Mouse (Mus musculus) megakaryocyte, embryonic 14.5 days (primary cell): ENCODE results near the gene Kdelr1.

Experiments used
- FLI1 ChIP-seq: IDR thresholded peaks from 2 replicates; pipeline ENCODE4 v1.6.1; 2012; ENCODE audit warnings: low read length, inconsistent platforms, mixed read lengths
- GATA1 ChIP-seq: IDR thresholded peaks from 3 replicates; pipeline ENCODE4 v1.6.1; 2012; ENCODE audit warnings: mixed read lengths, low read length, inconsistent platforms, borderline replicate concordance

- no peak for TF ChIP-seq GATA1
- TF ChIP-seq FLI1: no peak
Measured at GRCm38 (mm10) chr7:45909145-45909544, 36.6 kb downstream of the Kdelr1 start.
